Mouse (Mus musculus) macrophage (primary cell): Measurements from ENCODE around the gene Dido1. TPM values are rescaled to one million over a fixed set of nuclear protein-coding genes. Genes with fewer than 3 reads are reported as not detected.

Experiments used
- H3K27ac ChIP-seq: fragments of 350-480 bp; formaldehyde crosslinking; 2 replicates; pipeline ENCODE4 v1.9.0; 2021
- H3K36me3 ChIP-seq: fragments of 350-480 bp; formaldehyde crosslinking; 2 replicates; pipeline ENCODE4 v1.9.0; 2021; ENCODE audit errors: inconsistent target
- H3K4me3 ChIP-seq: fragments of 350-480 bp; formaldehyde crosslinking; 2 replicates; pipeline ENCODE4 v1.9.0; 2021; ENCODE audit errors: inconsistent target
- H3K79me2 ChIP-seq: fragments of 350-480 bp; formaldehyde crosslinking; 2 replicates; pipeline ENCODE4 v1.9.0; 2021; ENCODE audit errors: inconsistent target
- WGBS: methylation state at CpG from one replicate; pipeline ENCODE4 v1.1.7; 2026; ENCODE audit warnings: inconsistent platforms; ENCODE audit not compliant: missing documents; 5-methylcytosine and 5-hydroxymethylcytosine counted together
- polyA plus RNA-seq: library from polyadenylated mRNA; stranded (reverse); fragments of 250-400 nt; gene quantifications from 3 replicates; pipeline ENCODE4 v1.2.4, GENCODE M21; 2018; ENCODE audit warnings: inconsistent platforms

Dido1 gene
- polyA plus RNA-seq, 1 experiment from 2014 or later, result 18.6 TPM

GRCm38 (mm10) chr2:180641576-180642554, 67.9 kb downstream of the Dido1 start:
- no peaks in the 10 kb centered on the region for H3K79me2 ChIP-seq
- no peaks in the 10 kb centered on the region for H3K36me3 ChIP-seq
- H3K27ac ChIP-seq, result no peak overlapping the region
- 18% methylated on average over 79 of the region's 112 CpGs for WGBS
- no peak overlapping the region for H3K4me3 ChIP-seq

- Histone ChIP-seq H3K36me3 (no peaks in the 10 kb centered on the region), H3K27ac (no peak overlapping the region), H3K79me2 (no peaks in the 10 kb centered on the region), H3K4me3 (no peak overlapping the region)
- WGBS, result 15% methylated on average over 2 of the region's 2 CpGs
These were observed 97.9 kb downstream of the Dido1 start for GRCm38 (mm10) chr2:180611882-180612281.

GRCm38 (mm10) chr2:180610283-180610682, 99.5 kb downstream of the Dido1 start:
- Histone ChIP-seq H3K36me3 (no peaks in the 10 kb centered on the region), H3K79me2 (no peaks in the 10 kb centered on the region), H3K27ac (no peak overlapping the region), H3K4me3 (no peak overlapping the region)
- 88% methylated on average over 4 of the region's 4 CpGs for WGBS

Other genes with a start within 250 kb of the Dido1 start
- not detected in 3 replicates for gene Ntsr1, start 210.0 kb downstream of the Dido1 start, polyA plus RNA-seq
- 10.5 to 13.5 TPM (median 12.5 TPM) in 3 replicates for gene Mrgbp, start 128.7 kb downstream of the Dido1 start, polyA plus RNA-seq
- 50.5 to 112 TPM (median 71.7 TPM) in 3 replicates for gene Ogfr, start 120.8 kb downstream of the Dido1 start, polyA plus RNA-seq
- gene Col9a3, start 112.2 kb downstream of the Dido1 start, polyA plus RNA-seq, result 0.16 to 0.52 TPM (median 0.27 TPM) in 3 replicates
- gene Tcfl5, start 67.3 kb downstream of the Dido1 start, polyA plus RNA-seq, result not detected in 3 replicates
- gene Gid8, start 118 bp upstream of the Dido1 start, polyA plus RNA-seq, result 52.4 to 57.0 TPM (median 56.0 TPM) in 3 replicates
- 3.8 to 5.6 TPM (median 5.4 TPM) in 3 replicates for gene Slc17a9, start 15.3 kb upstream of the Dido1 start, polyA plus RNA-seq
- not detected in 3 replicates for gene Bhlhe23, start 66.9 kb upstream of the Dido1 start, polyA plus RNA-seq
- gene Ythdf1, start 210.9 kb upstream of the Dido1 start, polyA plus RNA-seq, result 27.2 to 34.6 TPM (median 28.8 TPM) in 3 replicates
- not detected in 3 replicates for gene Birc7, start 219.0 kb upstream of the Dido1 start, polyA plus RNA-seq
- gene Nkain4, start 244.7 kb upstream of the Dido1 start, polyA plus RNA-seq, result not detected in 3 replicates